Mouse (Mus musculus) small intestine, adult 2 months (tissue): Measurements from ENCODE around the gene Glrx. TPM values are rescaled to one million over a fixed set of nuclear protein-coding genes. Genes with fewer than 3 reads are reported as not detected.

Experiments used
- H3K27ac ChIP-seq: fragments of 200-500 bp; 2 replicates; pipeline ENCODE4 v1.5.1; 2012; ENCODE audit warnings: low read depth, low read length, control low read depth, inconsistent platforms; ENCODE audit not compliant: insufficient read depth
- H3K27me3 ChIP-seq: fragments of 200-500 bp; 2 replicates; pipeline ENCODE4 v1.6.1; 2012; ENCODE audit warnings: mild to moderate bottlenecking, moderate library complexity, low read length, inconsistent platforms; ENCODE audit not compliant: control insufficient read depth, insufficient read depth
- H3K36me3 ChIP-seq: fragments of 200-500 bp; 2 replicates; pipeline ENCODE4 v1.6.1; 2012; ENCODE audit warnings: mild to moderate bottlenecking, low read length, control low read depth, inconsistent platforms; ENCODE audit not compliant: control insufficient read depth, insufficient read depth
- H3K4me1 ChIP-seq: fragments of 200-500 bp; 2 replicates; pipeline ENCODE4 v1.6.1; 2012; ENCODE audit warnings: low read length, inconsistent platforms, mixed read lengths; ENCODE audit not compliant: control insufficient read depth, insufficient read depth, insufficient read length
- H3K4me3 ChIP-seq: fragments of 200-500 bp; 2 replicates; pipeline ENCODE4 v1.5.1; 2012; ENCODE audit warnings: low read depth, mild to moderate bottlenecking, control low read depth, inconsistent platforms, low read length, moderate library complexity
- CTCF ChIP-seq: fragments of 200-500 bp; IDR thresholded peaks from 2 replicates; pipeline ENCODE4 v1.5.1; 2012; ENCODE audit warnings: low read depth, mild to moderate bottlenecking, control low read depth, inconsistent platforms, low read length, moderate library complexity, mixed read lengths; ENCODE audit not compliant: insufficient replicate concordance, insufficient read length; ENCODE audit errors: extremely low read depth
- POLR2A ChIP-seq: fragments of 200-500 bp; IDR thresholded peaks from 2 replicates; pipeline ENCODE4 v1.6.1; 2012; ENCODE audit warnings: low read depth, mild to moderate bottlenecking, control low read depth, inconsistent platforms, low read length, moderate library complexity
- WGBS: fragments of 180-500 bp; shearing (Covaris S2); methylation state at CpG from one replicate; pipeline ENCODE4 v1.1.7; 2018; 5-methylcytosine and 5-hydroxymethylcytosine counted together
- polyA plus RNA-seq: library from polyadenylated mRNA; depleted of rRNA; stranded (reverse); fragments of >200 nt; gene quantifications from 2 replicates; pipeline ENCODE4 v1.2.3, GENCODE M21; 2012; rRNA removed

Gene Glrx
- polyA plus RNA-seq, 1 experiment: 205 TPM

GRCm38 (mm10) chr13:75891868-75892267, 52.2 kb downstream of the Glrx start:
- WGBS: 83% methylated on average over 4 of the region's 4 CpGs

GRCm38 (mm10) chr13:75892291-75892690, 52.6 kb downstream of the Glrx start:
- WGBS: 83% methylated on average over 3 of the region's 3 CpGs
- Histone ChIP-seq H3K4me3 (no peak overlapping the region), H3K27ac (no peak overlapping the region), H3K27me3 (no peaks in the 10 kb centered on the region), H3K4me1 (no peaks in the 10 kb centered on the region), H3K36me3 (no peaks in the 10 kb centered on the region)
- TF ChIP-seq POLR2A: no peak
- TF ChIP-seq CTCF: no peak

More at GRCm38 (mm10) chr13:75891868-75892267, 52.2 kb downstream of the Glrx start:
- no peaks in the 10 kb centered on the region for H3K4me1 ChIP-seq
- H3K4me3 ChIP-seq: no peak overlapping the region
- H3K36me3 ChIP-seq: no peaks in the 10 kb centered on the region
- H3K27ac ChIP-seq: no peak overlapping the region
- H3K27me3 ChIP-seq: no peaks in the 10 kb centered on the region
- TF ChIP-seq CTCF: no peak
- TF ChIP-seq POLR2A: no peak

GRCm38 (mm10) chr13:75892876-75893275, 53.2 kb downstream of the Glrx start:
- H3K27me3 ChIP-seq: no peaks in the 10 kb centered on the region
- H3K4me1 ChIP-seq: no peaks in the 10 kb centered on the region
- no peak overlapping the region for H3K27ac ChIP-seq
- TF ChIP-seq POLR2A: no peak
- no peak for TF ChIP-seq CTCF
- no peak overlapping the region for H3K4me3 ChIP-seq
- WGBS: 60% methylated on average over 6 of the region's 6 CpGs
- H3K36me3 ChIP-seq: no peaks in the 10 kb centered on the region

Other genes with a start within 250 kb of the Glrx start
- gene Ell2, start 133.1 kb upstream of the Glrx start, polyA plus RNA-seq: 4.0 and 10.2 TPM in 2 replicates
- gene Rhobtb3, start 104.1 kb downstream of the Glrx start, polyA plus RNA-seq: 3.9 and 8.3 TPM in 2 replicates
- not detected in 2 replicates for gene Spata9, start 127.3 kb downstream of the Glrx start, polyA plus RNA-seq
- 1.5 and 2.0 TPM in 2 replicates for gene Rfesd, start 178.9 kb downstream of the Glrx start, polyA plus RNA-seq
- 0.05 TPM in 1 of 2 replicates, not detected in the other for gene Gpr150, start 217.1 kb downstream of the Glrx start, polyA plus RNA-seq